Mouse (Mus musculus): ENCODE measurements around the gene Afm.

Afm gene

GRCm38 (mm10) chr5:90556052-90556451 lies 37.3 kb downstream of the Afm start:
- ATAC-seq (ENCODE audit: low TSS enrichment): no peak

GRCm38 (mm10) chr5:90560743-90561142 lies 42.0 kb downstream of the Afm start, which contains the start of gene 5830473C10Rik:
TSS of gene 5830473C10Rik (plus strand) at chr5:90561107.
- ATAC-seq (ENCODE audit: low TSS enrichment): no peak

- peak; percentile 88 for ATAC-seq (ENCODE audit: low TSS enrichment)
These were observed 43.1 kb downstream of the Afm start for GRCm38 (mm10) chr5:90561721-90562275.

- no peak for ATAC-seq (ENCODE audit: low TSS enrichment)
These were observed 44.1 kb downstream of the Afm start for GRCm38 (mm10) chr5:90562880-90563279.

DNA sequence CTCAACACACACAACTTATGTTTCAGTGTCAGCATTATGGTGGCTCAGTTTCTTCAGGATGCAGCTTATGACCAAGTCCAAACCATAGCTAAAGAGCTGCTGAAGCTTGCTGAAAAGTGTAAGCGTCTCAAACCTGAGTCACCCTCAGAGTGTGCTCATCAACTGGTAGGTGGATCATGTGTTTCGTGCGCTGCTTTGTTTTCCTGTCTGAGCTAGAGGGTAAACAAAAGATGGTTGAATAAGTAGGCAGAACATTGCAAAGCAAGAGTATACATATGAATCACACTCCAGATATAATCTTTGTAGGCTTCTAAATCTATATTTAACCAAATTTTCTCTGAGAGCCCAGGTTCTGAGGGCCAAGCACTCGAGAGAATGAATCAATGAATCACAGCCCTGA lies 45.4 kb downstream of the Afm start:
- peak; percentile 29 for ATAC-seq (ENCODE audit: low TSS enrichment)

GRCm38 (mm10) chr5:90565205-90565604 lies 46.5 kb downstream of the Afm start:
- peak; percentile 15; the same call in 1 of the 2 replicates for ATAC-seq (ENCODE audit: low TSS enrichment)

GRCm38 (mm10) chr5:90567788-90568187 lies 49.1 kb downstream of the Afm start:
- no peak for ATAC-seq (ENCODE audit: low TSS enrichment)

DNA sequence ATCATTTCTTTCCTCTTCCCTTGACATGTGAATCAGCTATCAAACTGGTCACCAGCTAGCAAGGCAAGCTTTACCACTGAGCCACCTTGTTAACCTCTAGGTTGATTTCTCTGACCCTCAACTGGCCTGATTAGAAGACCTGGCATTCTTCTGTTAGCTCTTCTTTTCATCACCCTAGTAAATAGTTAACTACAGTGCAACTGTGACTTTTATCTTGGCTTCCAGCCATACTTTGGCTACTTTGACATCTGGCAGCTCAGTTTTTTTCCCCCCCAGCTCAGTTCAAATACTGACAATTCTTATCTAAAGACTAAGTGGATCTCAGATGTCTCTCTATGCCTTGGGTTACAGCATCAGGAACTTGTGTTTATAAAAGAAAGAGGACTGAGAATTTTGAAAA lies 49.6 kb downstream of the Afm start:
- no peak for ATAC-seq (ENCODE audit: low TSS enrichment)

DNA sequence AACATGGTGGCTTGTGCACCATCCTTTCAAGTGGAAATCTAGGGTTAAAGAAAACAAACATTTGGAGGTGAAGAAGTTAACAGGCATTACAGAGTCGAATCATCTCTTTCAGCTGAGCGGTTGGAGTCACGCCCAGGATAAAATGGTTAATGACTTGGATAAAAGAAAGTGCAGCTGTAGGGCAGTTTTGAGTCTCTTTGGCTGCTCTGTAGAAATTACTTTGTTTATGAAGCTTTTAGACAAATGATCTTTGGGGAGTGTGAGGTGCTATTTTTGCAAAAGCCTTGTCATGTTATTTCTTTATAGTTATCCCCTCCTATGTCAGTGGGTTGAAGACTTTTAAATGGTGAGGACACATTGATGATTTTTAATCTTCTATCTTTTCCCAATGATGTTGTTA lies 52.5 kb downstream of the Afm start:
- no peak for ATAC-seq (ENCODE audit: low TSS enrichment)

- ATAC-seq (ENCODE audit: low TSS enrichment): no peak
These were observed 59.0 kb downstream of the Afm start for GRCm38 (mm10) chr5:90577751-90578150.

GRCm38 (mm10) chr5:90579556-90579955 lies 60.8 kb downstream of the Afm start:
- no peak for ATAC-seq (ENCODE audit: low TSS enrichment)

DNA sequence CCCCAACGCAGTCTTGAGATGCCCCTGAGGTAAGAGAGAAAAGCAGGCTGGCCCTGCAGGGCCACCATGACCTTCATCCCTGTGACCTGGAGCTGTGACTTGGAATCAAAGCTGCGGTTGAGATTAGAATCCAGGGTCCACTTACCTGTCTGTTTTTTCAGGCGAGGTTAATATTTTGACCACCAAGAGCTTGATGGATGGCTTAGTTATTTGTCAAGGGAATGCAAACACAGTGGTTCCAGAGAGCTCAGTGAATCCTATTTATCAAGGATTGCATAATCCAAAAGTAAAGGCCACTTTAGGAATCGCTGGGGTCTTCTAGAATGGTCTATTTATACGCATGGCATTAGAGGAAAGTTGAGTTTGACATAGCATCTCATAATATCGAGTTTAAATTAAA lies 63.4 kb downstream of the Afm start:
- no peak for ATAC-seq (ENCODE audit: low TSS enrichment)

DNA sequence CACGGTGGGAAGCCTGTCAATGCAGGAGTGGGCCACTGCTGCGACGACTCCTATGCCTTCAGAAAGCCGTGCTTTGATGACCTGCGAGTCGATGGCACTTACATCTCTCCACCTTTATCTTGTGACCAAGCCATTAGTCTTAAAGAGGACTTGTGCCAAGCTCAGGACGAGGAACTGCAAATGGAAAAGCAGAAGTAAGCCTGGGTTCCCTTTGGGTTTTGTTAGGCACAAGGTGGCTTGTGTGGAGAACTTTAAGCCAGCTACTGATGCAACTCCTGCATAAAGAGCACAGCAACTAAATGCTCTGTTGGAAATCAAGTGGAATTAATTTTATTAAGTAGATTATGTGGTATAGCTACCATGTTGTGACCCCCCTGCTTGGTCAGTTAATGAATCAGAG lies 66.1 kb downstream of the Afm start:
- ATAC-seq (ENCODE audit: low TSS enrichment): no peak

DNA sequence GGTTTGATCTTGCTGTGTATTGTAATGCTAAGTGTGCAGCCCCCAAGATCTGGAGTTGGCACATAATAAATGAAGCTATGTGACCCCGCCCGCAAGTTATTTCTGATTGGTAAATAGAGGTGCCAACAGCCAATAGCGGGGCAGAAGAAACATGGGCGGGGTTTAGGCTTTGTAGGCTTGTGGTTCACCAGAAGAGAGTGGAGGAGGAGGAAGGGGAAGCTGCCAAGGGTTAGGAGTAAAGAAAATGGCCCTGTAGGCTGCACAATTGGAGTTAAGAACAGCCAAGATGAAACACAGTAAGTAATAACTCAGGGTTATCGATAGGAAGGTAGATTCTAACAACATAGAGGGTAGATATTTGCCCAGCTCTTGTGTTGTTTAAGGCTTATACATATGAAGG lies 67.8 kb downstream of the Afm start:
- no peak for ATAC-seq (ENCODE audit: low TSS enrichment)

DNA sequence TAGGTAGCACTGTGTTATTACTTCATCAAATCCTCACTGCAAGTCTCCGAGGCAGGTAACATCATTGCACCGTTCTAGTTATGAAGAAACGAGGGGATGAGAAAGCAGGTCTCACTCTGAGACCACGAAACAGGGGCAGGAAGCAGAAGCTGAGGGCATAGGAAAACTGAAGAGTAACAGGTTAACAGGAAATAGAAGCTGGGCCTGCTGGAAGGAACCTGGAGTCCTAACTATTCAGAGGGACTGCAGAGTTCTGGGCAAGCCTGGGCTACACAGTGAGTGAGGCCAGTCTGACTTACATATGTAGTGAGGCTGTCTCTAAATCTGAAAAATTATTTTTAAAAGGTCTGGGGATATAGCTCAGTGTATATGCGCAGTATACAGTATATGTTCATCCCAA lies 69.4 kb downstream of the Afm start:
- ATAC-seq (ENCODE audit: low TSS enrichment): no peak

DNA sequence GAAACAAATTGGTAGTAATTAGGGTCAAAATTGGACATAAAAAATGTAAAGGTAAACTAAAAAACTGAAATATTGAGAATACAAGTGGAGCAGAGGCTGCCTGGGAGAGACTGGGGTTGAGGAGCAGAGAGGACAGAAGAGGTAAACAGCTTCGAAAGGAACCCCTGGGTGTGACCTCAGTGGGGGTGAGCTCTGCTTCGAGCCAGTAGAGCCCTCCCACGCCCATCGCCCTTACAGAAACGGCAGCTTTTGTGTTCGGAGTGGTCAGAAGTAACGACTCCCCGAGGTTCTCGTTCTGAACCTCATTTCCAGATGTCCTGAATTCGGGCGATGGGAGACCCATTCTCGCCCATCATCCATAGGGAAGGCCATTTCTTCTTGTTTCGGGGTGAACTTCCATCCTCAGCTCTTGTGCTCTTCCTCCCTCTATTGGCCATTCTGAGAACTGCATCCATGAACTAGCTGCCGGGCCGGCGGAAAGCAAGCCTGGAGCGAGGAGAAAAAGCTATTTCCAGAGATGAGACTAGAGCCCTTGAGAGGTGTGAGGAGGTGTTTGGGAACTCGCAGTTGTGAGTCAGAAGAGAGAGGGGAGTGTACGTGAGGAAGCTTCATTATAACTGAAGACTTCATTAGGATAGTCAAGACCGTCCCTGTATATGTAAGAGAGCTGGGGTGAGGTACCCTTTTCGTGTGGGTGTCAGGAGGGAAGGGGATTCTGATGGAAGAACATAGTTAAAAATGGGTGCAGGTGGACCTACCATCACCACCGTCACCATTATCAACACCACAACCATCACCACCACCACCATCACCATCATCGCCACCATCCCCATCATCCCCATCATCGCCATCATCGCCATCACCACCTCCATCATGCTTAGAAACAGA lies 70.2 kb downstream of the Afm start:
- ATAC-seq (ENCODE audit: low TSS enrichment): peak; percentile 99

GRCm38 (mm10) chr5:90590676-90591075 lies 71.9 kb downstream of the Afm start:
- no peak for ATAC-seq (ENCODE audit: low TSS enrichment)

DNA sequence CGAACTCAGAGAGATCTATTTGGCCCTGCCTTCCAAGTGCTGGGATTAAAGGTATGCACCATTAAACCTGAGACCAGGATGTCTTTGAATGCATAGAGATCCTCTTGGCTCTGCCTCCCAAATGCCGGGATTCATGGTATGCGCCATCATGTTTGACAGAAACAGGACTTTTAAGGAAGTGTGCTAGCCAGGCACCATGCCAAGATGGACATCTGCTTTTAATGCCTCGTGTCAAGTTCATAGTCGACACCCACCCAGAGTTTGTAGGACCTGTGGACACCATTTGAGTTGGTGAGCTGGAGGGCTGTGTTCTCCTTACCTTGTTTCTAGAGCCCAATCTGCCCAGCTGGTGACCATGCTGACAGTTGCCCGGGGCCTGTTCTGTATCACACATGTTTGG lies 73.2 kb downstream of the Afm start:
- no peak for ATAC-seq (ENCODE audit: low TSS enrichment)

DNA sequence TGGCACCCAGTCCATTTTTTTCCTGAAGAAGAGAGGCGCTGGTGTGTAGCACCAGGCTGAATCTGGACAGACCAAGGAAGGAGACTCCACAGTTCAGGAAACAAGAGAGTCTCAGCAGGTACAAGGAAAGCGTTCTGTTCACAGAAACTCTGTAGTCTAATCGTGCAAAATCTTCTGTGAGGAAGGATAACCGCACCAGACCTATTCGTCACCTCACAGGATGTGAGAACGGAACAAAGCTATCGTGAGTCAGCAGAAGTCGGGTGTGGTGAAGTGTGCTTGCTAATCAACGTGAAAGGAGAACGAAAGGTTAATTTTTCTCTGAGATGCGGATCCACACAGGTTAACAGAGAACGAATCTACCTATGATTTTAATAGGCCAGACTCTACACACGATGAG lies 76.2 kb downstream of the Afm start:
- ATAC-seq (ENCODE audit: low TSS enrichment): no peak

GRCm38 (mm10) chr5:90596155-90596554 lies 77.4 kb downstream of the Afm start:
- ATAC-seq (ENCODE audit: low TSS enrichment): no peak

GRCm38 (mm10) chr5:90601469-90601868 lies 82.7 kb downstream of the Afm start:
- ATAC-seq (ENCODE audit: low TSS enrichment): peak; percentile 81
